Mouse (Mus musculus) heart, embryonic 10.5 days (tissue): ENCODE data around the gene Sema3b. TPM values are rescaled to one million over a fixed set of nuclear protein-coding genes. Genes with fewer than 3 reads are reported as not detected.
"Not testable (repeated sequence)": the region's sequence is repeated elsewhere in the genome, so short reads cannot be mapped to it uniquely, and the experiment has no call there.

Experiments
- DNase-seq: peaks from one replicate; pipeline ENCODE4 v3.0.0-alpha.2; 2017; ENCODE audit warnings: low spot score
- H3K27ac ChIP-seq: fragments of 300-500 bp; sonication (generic); 2 replicates; pipeline ENCODE4 v1.5.1; 2016; ENCODE audit warnings: mild to moderate bottlenecking
- H3K27me3 ChIP-seq: fragments of 300-500 bp; sonication (generic); 2 replicates; pipeline ENCODE4 v1.6.1; 2016; ENCODE audit warnings: mild to moderate bottlenecking; ENCODE audit not compliant: poor library complexity, insufficient read depth, severe bottlenecking
- H3K36me3 ChIP-seq: fragments of 300-500 bp; sonication (generic); 2 replicates; pipeline ENCODE4 v1.6.1; 2016; ENCODE audit warnings: mild to moderate bottlenecking, moderate library complexity
- H3K4me1 ChIP-seq: fragments of 300-500 bp; sonication (generic); 2 replicates; pipeline ENCODE4 v1.6.1; 2016; ENCODE audit warnings: mild to moderate bottlenecking
- H3K4me3 ChIP-seq: fragments of 300-500 bp; sonication (generic); 2 replicates; pipeline ENCODE4 v1.5.1; 2016; ENCODE audit warnings: mild to moderate bottlenecking, moderate library complexity
- H3K9me3 ChIP-seq: fragments of 300-500 bp; sonication (generic); 2 replicates; pipeline ENCODE4 v1.6.1; 2016; ENCODE audit warnings: mild to moderate bottlenecking, moderate library complexity
- WGBS: fragments of 180-500 bp; shearing (Covaris S2); methylation state at CpG from one replicate; pipeline ENCODE4 v1.1.7; 2016; 5-methylcytosine and 5-hydroxymethylcytosine counted together
- polyA plus RNA-seq: library from polyadenylated mRNA; unstranded; fragments of >200 nt; fragmentation: Nextera tagmentation; extraction: Ambion mirVana; gene quantifications from 2 replicates; pipeline ENCODE4 v1.2.1, GENCODE M21; 2016

Sema3b gene
- polyA plus RNA-seq, 1 experiment from 2014 or later = 4.9 TPM

DNA sequence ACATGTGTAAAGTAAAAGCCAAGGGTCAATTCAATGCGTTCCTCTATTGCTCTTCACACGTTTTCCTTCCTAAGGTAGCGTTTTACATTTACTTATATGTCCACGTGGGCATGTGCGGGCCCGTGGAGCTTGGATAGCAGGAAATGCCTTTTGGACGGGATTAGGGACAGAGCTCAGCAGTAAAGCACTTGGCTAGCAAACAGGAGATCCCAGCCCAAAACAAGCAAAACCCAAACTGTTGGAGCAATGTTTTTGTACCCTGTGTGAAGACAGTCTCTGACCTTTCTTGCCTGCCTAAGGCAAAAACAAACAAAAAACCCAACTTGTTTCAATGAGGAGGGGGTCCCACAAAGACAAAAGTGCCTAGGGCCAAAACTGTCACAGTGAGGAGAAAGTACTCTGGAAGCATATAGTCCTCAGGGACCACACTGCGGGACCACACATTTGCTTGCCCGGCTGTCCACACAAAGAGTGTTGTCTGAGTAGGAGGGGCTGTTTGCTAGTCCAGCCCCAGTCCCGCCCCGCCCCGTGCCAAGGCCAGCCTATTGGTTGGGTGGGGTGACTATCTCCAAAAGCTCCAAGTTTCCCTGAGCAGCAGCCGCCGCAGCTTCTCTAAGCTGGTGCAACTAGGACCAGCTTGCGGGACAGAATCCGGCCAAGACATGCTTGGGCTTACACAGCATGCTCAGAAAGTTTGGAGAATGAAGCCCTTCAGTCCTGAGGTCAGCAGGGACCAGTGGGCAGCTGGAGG lies 32.5 kb downstream of the Sema3b start, which contains the start of gene Hyal1:
Hyal1 (plus strand) TSS at position 571 of the 751 bp plus-strand sequence.
- Histone ChIP-seq H3K27ac (peak within 1 kb of the TSS; percentile 8), H3K27me3 (no peaks in the 10 kb centered on the region), H3K36me3 (peaks cover 31% of the 10 kb centered on the region), H3K4me1 (peaks cover 58% of the 10 kb centered on the region), H3K4me3 (peak within 1 kb of the TSS; percentile 54), H3K9me3 (no peaks in the 10 kb centered on the region)
- DNase-seq = peak; percentile 95
- WGBS = 24% methylated on average over 16 of the region's 16 CpGs

DNA sequence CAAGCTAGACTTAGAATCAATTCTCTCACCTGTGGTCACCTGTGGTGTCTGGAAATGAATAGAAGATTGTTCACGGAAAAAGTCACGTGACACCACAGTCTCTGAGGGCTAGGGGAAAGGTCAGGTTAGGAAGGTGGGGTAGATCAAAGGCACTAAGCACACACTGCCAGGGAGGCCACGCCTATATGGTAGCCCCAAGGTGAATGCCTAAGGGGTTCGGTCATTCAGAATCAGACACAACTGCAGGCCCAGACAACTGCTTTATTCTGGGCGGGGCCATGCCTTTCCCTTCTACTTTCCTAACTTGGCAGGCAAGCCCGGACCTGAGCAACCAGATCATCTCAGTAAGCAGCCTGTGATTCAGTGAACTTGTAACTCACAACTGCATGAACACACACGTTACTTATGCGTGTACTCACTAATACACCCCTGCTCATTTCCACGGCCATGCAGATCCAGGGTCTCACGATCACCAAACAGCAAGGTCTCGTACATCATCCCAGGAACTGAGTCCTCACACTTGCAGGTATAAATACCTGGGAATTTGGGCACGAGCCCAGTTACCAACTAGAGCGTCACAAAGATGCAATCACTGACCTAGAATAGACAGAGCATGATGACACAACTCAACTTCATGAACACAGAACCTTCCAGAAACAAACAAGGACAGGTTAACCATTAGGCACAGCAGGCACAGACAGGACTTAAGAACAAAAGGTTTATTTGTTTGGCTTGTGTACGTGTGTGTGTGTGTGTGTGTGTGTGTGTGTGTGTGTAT lies 33.3 kb downstream of the Sema3b start:
- Histone ChIP-seq H3K4me1 (peaks cover 59% of the 10 kb centered on the region), H3K36me3 (peaks cover 38% of the 10 kb centered on the region), H3K27ac (peak overlapping the region; percentile 8), H3K4me3 (no peak overlapping the region; the same call in 1 of the 2 replicates), H3K27me3 (no peaks in the 10 kb centered on the region), H3K9me3 (no peaks in the 10 kb centered on the region)
- WGBS = 86% methylated on average over 14 of the region's 14 CpGs
- no peak for DNase-seq

DNA sequence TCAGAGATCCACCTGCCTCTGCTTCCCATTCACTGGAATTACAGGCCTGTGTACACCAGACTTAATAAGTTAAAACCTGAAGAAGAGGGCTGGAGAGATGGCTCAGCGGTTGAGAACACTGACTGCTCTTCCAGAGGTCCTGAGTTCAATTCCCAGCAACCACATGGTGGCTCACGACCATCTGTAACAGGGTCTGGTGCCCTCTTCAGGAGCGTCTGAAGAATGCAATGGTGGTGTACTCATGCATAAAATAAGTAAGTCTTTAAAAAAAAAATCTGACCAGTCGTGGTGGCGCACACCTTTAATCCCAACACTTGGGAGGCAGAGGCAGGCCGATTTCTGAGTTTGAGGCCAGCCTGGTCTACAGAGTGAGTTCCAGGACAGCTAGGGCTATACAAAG lies 35.3 kb downstream of the Sema3b start:
- peaks cover 61% of the 10 kb centered on the region for H3K4me1 ChIP-seq
- H3K27me3 ChIP-seq = not testable (repeated sequence)

GRCm38 (mm10) chr9:107572327-107572662 lies 36.7 kb downstream of the Sema3b start:
- Histone ChIP-seq H3K9me3 (no peaks in the 10 kb centered on the region), H3K27me3 (no peaks in the 10 kb centered on the region), H3K27ac (no peak overlapping the region), H3K4me3 (no peak overlapping the region), H3K36me3 (peaks cover 44% of the 10 kb centered on the region), H3K4me1 (peaks cover 60% of the 10 kb centered on the region)
- 98% methylated on average over 2 of the region's 2 CpGs for WGBS
- no peak for DNase-seq

More for the DNA sequence above, 35.3 kb downstream of the Sema3b start:
- DNase-seq, H3K4me3 ChIP-seq, H3K27ac ChIP-seq, H3K9me3 ChIP-seq: not testable (repeated sequence)
- peaks cover 44% of the 10 kb centered on the region for H3K36me3 ChIP-seq
- WGBS = 79% methylated on average over 6 of the region's 6 CpGs

GRCm38 (mm10) chr9:107571534-107572326 lies 37.3 kb downstream of the Sema3b start:
- peak overlapping the region; percentile 81 for H3K4me3 ChIP-seq
- peaks cover 60% of the 10 kb centered on the region for H3K4me1 ChIP-seq
- H3K27ac ChIP-seq = peak overlapping the region; percentile 97; the same call in 1 of the 2 replicates
- peaks cover 44% of the 10 kb centered on the region for H3K36me3 ChIP-seq
- DNase-seq = no peak
- no peaks in the 10 kb centered on the region for H3K9me3 ChIP-seq
- no peaks in the 10 kb centered on the region for H3K27me3 ChIP-seq
- 88% methylated on average over 22 of the region's 22 CpGs for WGBS

GRCm38 (mm10) chr9:107570845-107571244 lies 38.2 kb downstream of the Sema3b start:
- peak; percentile 84 for DNase-seq
- 60% methylated on average over 21 of the region's 21 CpGs for WGBS
- Histone ChIP-seq H3K27me3 (no peaks in the 10 kb centered on the region), H3K27ac (peak overlapping the region; percentile 97; the same call in 1 of the 2 replicates), H3K9me3 (no peaks in the 10 kb centered on the region), H3K36me3 (peaks cover 44% of the 10 kb centered on the region), H3K4me1 (peaks cover 62% of the 10 kb centered on the region), H3K4me3 (peak overlapping the region; percentile 81)

DNA sequence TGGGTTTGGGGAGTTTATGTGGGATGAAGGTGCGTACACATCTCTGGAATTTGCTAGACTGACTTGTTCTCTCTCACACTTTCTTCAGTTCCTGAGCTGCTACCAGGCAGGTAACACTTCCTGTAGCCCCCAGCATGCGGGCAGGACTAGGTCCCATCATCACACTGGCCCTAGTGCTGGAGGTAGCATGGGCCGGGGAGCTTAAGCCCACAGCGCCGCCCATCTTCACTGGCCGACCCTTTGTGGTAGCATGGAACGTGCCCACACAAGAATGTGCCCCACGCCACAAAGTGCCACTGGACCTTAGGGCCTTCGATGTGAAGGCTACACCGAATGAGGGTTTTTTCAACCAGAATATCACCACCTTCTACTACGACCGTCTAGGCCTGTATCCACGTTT lies 39.0 kb downstream of the Sema3b start:
- DNase-seq = no peak
- 53% methylated on average over 13 of the region's 13 CpGs for WGBS
- H3K9me3 ChIP-seq = no peaks in the 10 kb centered on the region
- H3K27ac ChIP-seq = peak overlapping the region; percentile 97
- H3K27me3 ChIP-seq = no peaks in the 10 kb centered on the region
- peaks cover 51% of the 10 kb centered on the region for H3K36me3 ChIP-seq
- peaks cover 64% of the 10 kb centered on the region for H3K4me1 ChIP-seq
- peak overlapping the region; percentile 81 for H3K4me3 ChIP-seq

GRCm38 (mm10) chr9:107569270-107569669 lies 39.8 kb downstream of the Sema3b start:
- Histone ChIP-seq H3K4me1 (peaks cover 66% of the 10 kb centered on the region), H3K27me3 (no peaks in the 10 kb centered on the region), H3K9me3 (no peaks in the 10 kb centered on the region), H3K27ac (peak overlapping the region; percentile 97), H3K36me3 (peaks cover 51% of the 10 kb centered on the region), H3K4me3 (peak overlapping the region; percentile 81)
- WGBS = under 1% methylated on average over 23 of the region's 23 CpGs
- no peak for DNase-seq

GRCm38 (mm10) chr9:107568331-107569261 lies 40.4 kb downstream of the Sema3b start:
- Histone ChIP-seq H3K27ac (peak overlapping the region; percentile 97), H3K4me3 (peak overlapping the region; percentile 81), H3K9me3 (no peaks in the 10 kb centered on the region), H3K36me3 (peaks cover 48% of the 10 kb centered on the region), H3K4me1 (peaks cover 73% of the 10 kb centered on the region), H3K27me3 (no peaks in the 10 kb centered on the region)
- under 1% methylated on average over 41 of the region's 41 CpGs for WGBS
- DNase-seq = peak; percentile 94

DNA sequence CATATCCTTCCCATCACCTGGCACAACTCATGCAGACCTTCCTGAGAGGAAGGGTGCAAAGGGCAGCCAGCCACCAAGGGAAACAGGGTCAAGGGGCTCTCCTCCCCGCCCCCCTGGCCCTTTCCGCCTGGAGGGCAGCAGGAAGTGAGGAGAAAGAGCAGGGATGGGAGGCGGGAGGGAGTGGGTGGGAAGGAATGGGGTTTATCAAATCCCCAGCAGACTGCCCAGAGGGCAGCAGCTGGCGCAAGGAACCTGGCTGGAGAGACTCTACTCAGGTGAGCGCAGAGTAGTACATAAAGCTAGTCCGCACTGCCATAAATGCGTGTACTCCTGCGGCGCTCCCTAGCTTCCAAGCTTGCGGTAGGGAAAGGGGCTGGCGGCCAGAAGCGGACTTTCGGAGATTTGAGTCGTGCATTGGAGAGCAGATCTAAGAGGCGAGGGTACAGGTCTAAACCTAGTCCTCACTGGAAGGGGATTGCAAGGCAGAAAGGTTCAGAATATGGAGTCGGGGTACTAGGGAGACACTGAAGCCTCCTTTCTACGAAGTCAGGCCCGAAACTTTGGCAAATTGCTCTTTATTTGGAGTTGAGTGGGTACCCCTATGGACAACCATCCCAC lies 41.2 kb downstream of the Sema3b start, which contains the start of gene Hyal2:
Hyal2 (plus strand) TSS at position 244 of the 618 bp plus-strand sequence.
- H3K4me3 ChIP-seq = peak within 1 kb of the TSS; percentile 81
- H3K9me3 ChIP-seq = no peaks in the 10 kb centered on the region
- H3K27me3 ChIP-seq = no peaks in the 10 kb centered on the region
- DNase-seq = no peak
- H3K27ac ChIP-seq = peak within 1 kb of the TSS; percentile 97
- WGBS = 6% methylated on average over 18 of the region's 18 CpGs
- H3K36me3 ChIP-seq = peaks cover 41% of the 10 kb centered on the region
- peaks cover 75% of the 10 kb centered on the region for H3K4me1 ChIP-seq

DNA sequence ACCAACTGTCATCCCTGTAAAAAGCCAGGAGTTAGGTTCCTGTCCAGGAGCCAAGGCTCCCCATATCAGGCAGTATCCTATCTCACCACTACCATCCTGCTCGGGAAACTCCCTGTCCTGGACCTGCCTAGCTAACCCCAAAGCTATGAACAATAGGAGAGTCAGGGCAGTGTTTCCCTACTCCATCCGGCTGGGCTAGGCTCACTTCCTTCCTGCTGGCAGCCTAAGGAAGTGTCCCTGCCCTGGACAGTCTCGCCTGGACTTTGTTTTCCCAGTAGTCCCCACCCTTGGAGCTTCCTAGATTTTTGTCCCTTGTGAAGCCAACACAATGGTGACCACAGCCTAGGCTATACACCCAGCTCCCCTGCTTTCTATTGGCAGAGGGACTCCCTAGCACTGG lies 42.2 kb downstream of the Sema3b start:
- Histone ChIP-seq H3K4me3 (peak overlapping the region; percentile 81), H3K36me3 (peaks cover 37% of the 10 kb centered on the region), H3K4me1 (peaks cover 70% of the 10 kb centered on the region), H3K27me3 (no peaks in the 10 kb centered on the region), H3K27ac (peak overlapping the region; percentile 97), H3K9me3 (no peaks in the 10 kb centered on the region)
- WGBS = 49% methylated on average over 3 of the region's 3 CpGs
- DNase-seq = no peak
